Mouse (Mus musculus) splenic B cell, adult 2 months (primary cell): ENCODE data around the gene Cd63.

Experiments
- DNase-seq: peaks from one replicate; pipeline ENCODE4 v3.0.0-alpha.2; 2011; ENCODE audit warnings: low read depth, low spot score
- H3K27me3 ChIP-seq: 2 replicates; pipeline ENCODE4 v1.6.1; 2012; ENCODE audit warnings: mild to moderate bottlenecking, low read length, moderate library complexity, mixed read lengths; ENCODE audit not compliant: control insufficient read depth, poor library complexity, insufficient read depth, severe bottlenecking
- H3K36me3 ChIP-seq: 2 replicates; pipeline ENCODE4 v1.6.1; 2012; ENCODE audit warnings: mild to moderate bottlenecking, low read length, moderate library complexity, mixed read lengths; ENCODE audit not compliant: control insufficient read depth, poor library complexity, insufficient read depth, severe bottlenecking

Cd63 gene

DNA sequence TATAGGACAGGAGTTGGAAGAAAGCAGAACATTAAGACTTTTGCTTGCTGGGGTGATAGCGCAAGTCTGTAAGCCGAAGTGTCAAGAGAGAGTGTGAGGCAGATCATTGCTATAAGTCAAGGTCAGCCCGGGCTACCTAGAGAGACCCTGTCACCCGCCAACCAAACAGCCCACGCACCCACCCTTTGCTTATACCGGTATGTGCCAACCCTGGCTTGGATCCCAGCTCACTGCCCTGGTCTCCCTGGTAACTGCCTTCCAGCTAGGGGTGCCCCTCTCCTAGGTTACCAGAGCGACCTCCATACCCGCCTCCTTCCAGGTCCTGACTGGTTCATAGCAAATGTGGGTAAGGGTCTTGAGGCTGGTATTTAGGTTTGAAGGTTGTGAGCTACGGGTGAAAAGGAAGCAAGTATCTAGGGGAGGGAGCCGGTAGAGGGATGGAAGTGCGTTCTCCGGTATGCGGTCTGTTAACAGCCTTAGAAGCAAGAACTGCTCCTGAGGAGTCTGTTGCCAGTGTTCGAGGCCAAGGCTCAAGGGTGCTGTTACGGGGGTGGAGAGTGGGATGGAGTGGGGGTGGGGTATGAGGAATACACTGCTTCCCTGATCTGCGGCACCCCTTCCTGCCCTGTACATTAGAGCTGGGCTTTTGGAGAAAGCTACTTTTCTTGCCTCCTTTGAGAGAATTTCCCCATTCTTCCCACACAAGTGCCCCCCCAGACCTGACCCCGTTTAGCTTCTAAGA is 4.7 kb upstream of the Cd63 start:
- Histone ChIP-seq H3K27me3 (peaks cover 4% of the 10 kb centered on the region), H3K36me3 (no peaks in the 10 kb centered on the region)
- no peak for DNase-seq

DNA sequence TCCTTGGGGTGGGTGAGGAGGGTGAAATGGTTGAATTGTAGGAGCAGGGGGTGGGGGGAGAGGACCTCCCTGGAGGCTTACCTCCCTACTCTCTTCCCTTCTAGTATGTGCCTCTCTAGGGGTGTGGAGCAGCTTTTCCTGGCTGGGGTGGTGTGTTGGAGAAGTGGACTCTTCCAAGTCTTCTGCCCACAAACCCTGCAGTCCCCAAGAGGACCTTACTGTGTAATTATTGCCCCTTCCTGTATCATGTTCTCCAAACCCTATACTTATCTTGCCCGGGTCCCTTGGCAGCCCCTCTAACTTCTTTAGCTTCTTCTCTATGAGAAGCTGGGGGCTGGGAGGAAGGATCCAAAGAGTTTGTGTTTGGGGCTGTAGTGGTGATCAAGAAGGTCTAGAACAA is 4.0 kb upstream of the Cd63 start:
- Histone ChIP-seq H3K36me3 (no peaks in the 10 kb centered on the region), H3K27me3 (peaks cover 4% of the 10 kb centered on the region)
- DNase-seq = no peak

DNA sequence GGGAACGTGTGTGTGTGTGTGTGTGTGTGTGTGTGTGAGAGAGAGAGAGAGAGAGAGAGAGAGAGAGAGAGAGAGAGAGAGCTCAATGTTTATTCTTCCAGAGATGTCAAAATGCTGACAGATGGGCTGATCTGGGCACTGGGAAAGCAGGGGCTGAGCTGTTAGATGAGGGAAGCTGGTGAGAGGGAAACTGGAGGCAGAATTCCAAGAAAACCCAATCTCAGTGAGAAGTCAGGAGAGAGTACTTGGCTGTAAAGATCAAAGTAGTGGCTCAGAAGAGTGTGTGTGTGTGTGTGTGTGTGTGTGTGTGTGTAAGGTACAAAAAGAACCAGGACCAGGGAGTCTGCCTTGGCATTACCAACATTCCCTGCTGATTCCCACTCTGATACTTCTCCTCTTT is 3.3 kb upstream of the Cd63 start:
- H3K36me3 ChIP-seq = no peaks in the 10 kb centered on the region
- H3K27me3 ChIP-seq = peaks cover 4% of the 10 kb centered on the region
- DNase-seq = no peak

DNA sequence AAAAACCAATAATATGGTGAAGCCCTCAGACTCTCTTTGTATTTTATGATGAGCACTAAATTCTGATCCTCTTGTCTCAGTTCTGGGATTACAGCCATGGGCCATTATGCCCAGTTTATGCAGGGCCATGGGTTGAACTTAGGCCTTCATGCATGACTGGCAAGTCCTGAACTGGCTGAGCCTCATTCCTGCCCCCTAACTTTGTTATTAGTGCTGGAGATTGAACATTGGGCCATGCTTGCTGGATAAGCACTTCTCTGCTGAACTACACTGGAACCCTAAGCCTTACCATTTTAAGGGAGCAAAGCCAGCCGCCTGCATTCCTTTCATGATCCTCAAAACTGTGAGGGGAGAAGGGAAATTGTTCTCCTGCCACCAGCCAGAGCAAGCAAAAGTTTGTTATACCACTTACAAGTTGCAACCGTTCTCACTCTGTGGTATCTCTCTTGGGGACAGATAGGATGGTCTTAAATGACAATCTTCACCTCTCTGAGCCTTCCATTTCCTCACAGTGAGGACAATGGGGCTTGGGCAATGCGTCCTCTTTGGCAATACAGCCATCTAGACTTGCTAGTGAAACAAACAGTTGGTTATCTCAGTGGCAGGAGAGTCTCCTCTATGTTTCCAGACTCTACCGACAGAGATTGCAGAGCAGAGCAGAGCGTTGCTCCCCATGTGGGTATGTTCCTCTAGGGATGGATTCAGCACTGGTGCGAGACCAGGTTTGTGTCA is 864 bp upstream of the Cd63 start:
- no peaks in the 10 kb centered on the region for H3K36me3 ChIP-seq
- peaks cover 4% of the 10 kb centered on the region for H3K27me3 ChIP-seq
- DNase-seq = no peak

DNA sequence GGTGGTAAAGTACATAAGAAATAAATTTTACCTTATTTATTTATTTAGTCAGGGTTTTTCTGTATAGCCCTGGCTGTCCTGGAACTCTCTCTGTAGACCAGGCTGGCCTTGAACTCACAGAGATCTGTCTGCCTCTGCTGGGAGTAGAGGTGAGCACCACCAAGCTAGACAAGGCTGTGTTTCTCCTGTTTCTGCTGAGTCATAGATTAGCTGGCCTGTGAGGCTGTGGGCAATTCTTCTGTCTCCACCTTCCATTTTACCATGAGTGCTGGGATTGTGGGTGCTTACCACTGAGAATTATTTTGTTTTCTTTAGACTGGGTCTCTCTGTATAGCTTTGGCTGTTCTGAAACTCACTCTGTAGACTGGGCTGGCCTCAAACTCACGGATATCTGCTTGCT is 620 bp downstream of the Cd63 start:
- H3K36me3 ChIP-seq = no peaks in the 10 kb centered on the region
- no peaks in the 10 kb centered on the region for H3K27me3 ChIP-seq
- DNase-seq = no peak

DNA sequence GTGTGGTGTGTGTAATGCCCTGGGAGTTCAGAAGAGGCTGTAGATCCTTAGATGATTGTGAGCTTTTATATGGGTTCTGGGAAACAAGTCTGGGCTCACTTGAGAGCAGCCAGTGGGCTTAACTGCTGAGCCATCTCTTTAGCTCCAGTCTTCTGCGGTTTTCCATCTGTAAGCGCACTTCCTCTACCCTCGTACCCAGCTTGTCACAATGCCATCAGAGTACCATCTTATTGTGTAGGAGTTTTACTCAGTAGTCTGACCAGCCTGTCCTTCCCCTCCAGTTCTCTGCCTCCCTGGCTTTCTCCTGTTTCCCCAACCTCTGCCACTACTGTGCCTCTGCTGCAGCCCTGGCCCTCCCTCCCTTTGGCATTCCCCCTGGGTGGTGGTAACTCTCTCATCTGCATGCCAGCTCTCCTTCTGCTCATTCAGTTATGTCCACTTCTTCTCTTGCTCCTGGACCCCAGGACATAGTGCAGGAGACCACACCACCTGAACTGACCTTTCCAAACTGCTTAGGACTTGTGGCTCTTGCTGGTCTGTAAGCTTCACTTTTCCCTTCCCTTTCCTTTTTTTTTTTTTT is 1.7 kb downstream of the Cd63 start:
- H3K36me3 ChIP-seq = no peaks in the 10 kb centered on the region
- no peak for DNase-seq
- no peaks in the 10 kb centered on the region for H3K27me3 ChIP-seq

DNA sequence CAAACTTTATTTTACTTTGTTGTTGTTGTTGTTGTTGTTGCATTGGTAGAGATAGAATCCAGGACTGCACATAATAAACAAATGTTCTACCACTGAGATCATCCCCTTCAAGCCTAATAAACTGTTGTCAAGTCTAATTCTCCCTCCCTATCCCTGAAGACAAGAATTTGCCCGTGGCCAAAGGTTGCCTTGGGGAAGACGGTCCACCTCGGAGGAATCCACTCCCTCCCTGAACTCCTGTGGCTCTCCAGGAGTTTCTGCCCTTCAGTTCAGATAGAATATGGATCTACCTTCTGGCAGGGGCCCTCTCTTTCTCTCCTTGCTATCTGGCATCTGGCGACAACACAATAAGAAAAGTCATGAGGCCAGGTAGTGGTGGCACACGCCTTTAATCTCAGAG is 4.0 kb downstream of the Cd63 start:
- Histone ChIP-seq H3K27me3 (peaks cover 1% of the 10 kb centered on the region; the same call in 1 of the 2 replicates), H3K36me3 (no peaks in the 10 kb centered on the region)
- DNase-seq = no peak

DNA sequence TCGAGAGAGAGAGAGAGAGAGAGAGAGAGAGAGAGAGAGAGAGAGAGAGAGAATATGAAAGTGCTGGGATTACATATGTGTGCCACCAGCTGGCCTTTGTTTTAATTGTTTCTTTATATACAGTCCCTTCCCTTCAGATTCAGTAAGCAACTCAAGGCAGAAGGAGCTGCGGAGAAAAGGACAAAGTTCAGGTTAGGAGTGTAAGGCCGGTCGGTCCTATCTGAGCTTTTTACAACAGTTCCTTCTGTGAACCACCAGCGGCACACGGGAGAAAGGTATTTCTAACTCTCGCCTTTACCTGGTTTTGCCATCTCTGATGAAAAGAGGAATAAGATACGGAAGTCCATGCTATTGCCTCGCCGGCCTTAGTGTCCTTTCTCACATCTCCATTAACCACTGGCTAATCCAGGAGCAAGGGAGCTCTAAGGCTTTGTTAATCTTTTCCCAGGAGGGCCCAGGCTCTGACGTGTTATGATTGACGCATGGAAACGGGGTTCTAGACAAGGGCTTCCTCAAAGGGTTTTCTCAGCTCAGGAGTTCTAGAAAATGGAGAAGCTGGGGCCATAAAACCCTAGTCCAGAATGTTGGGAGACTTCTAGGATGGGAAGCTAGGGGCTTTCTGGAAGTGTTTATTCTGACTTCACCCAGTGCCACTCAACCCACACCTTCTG is 8.1 kb downstream of the Cd63 start:
- no peak for DNase-seq
- Histone ChIP-seq H3K36me3 (no peaks in the 10 kb centered on the region), H3K27me3 (peaks cover 5% of the 10 kb centered on the region)

DNA sequence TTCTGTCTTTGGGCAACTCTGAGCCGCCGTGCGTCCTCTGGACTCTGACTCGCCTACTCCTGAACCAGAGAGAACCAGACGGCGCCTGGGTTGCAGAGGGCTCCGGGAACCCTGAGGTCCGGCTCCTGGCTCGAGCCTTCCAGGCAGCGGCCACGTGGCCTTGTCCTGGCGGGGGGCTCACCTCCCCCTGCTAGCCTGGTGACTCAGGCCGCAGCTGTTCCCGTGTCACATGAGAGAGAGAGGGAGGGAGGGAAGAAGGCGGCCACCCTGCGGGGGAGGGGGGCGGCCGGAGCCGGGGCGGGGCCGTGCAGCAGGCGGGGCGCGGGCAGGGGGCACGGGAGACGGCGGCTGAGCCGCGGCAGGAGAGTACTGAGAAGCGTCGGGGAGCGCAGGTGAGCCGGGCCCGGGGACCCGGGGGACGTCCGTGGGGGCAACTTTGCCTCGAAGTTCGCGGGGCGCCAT is 8.8 kb downstream of the Cd63 start:
- DNase-seq = no peak
- Histone ChIP-seq H3K36me3 (no peaks in the 10 kb centered on the region), H3K27me3 (peaks cover 5% of the 10 kb centered on the region)

DNA sequence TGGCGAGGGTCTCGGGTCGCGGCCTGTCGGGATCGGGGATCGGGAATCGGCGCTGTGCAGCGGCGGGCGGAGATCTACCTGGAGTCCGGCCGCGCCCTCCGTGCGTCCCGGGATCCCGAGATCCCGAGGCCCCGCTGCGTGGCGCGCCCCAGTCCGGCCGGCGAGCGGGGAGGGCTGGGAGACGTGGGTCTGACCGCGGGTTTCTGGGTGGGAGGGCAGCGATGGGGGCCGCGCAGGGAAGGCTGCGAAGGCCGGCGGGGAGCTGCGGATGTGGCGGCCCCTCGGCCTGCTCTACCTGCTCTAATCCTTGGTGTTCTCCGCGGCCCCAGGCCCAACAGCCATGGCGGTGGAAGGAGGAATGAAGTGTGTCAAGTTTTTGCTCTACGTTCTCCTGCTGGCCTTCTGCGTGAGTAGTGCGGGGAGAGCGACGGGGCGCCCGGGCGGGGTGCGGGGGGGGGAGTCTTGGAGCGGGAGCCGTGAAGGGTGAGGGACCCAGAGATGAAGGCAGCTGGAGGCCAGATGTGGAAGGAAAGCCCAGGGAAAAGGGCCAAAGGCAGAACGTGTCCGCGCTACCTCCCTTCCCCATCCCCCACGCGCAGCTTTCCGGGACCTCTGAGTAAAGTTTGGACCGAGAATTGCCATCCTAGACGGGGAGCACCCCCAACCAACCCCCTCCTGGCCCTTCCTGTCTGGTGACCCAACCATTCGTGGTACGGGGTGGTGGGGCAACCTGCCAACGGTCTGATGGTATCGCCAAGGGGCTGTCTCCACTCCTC is 9.5 kb downstream of the Cd63 start:
- Histone ChIP-seq H3K36me3 (no peaks in the 10 kb centered on the region), H3K27me3 (peaks cover 5% of the 10 kb centered on the region)
- DNase-seq = no peak

DNA sequence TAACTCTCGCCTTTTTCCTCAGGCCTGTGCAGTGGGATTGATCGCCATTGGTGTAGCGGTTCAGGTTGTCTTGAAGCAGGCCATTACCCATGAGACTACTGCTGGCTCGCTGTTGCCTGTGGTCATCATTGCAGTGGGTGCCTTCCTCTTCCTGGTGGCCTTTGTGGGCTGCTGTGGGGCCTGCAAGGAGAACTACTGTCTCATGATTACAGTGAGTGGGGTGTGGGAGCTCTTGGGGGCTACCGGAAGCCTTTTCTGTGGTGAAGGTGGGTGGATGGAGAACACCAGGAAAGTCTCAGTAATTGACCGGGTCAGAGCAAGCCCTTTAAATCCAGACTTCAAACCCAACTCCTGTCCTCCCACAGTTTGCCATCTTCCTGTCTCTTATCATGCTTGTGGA is 10.6 kb downstream of the Cd63 start:
- H3K36me3 ChIP-seq = no peaks in the 10 kb centered on the region
- DNase-seq = no peak
- peaks cover 5% of the 10 kb centered on the region for H3K27me3 ChIP-seq

DNA sequence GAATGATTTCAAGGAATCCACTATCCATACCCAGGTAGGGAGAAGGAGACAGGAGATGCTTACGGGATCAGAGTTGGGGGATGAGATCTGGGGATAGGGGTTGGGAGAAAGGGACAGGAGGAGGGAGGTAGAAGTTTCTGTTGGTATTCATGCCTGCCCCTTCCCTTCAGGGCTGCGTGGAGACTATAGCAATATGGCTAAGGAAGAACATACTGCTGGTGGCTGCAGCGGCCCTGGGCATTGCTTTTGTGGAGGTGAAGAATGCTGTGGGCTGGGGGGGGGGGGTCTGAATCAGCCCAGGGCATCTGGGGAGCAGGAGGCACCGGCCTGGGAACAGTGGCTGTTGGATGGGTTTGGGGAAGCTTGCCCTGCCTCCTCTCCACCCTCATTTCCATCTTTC is 11.5 kb downstream of the Cd63 start:
- H3K27me3 ChIP-seq = peaks cover 5% of the 10 kb centered on the region
- DNase-seq = no peak
- no peaks in the 10 kb centered on the region for H3K36me3 ChIP-seq

DNA sequence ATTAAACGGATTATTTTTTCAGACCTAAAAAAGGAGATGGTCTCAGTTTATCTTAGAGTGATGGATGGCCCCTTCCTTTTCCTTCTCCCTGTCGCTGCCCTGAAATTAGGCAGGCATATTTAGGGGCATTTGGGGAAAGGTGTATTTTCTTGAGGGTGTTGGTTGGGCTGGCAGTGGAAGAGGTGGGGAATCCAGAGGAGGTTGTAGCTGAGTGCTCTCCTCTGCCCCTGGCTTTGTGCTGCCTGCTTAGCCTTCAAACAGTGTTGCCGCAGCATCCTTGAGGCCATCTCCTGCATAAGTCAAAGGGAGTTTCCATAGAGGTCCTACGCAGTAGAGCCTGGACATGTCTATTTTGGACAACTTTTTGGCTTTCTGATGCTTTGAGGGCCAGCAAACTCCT is 12.0 kb downstream of the Cd63 start:
- peaks cover 4% of the 10 kb centered on the region for H3K27me3 ChIP-seq
- DNase-seq = no peak
- H3K36me3 ChIP-seq = no peaks in the 10 kb centered on the region

DNA sequence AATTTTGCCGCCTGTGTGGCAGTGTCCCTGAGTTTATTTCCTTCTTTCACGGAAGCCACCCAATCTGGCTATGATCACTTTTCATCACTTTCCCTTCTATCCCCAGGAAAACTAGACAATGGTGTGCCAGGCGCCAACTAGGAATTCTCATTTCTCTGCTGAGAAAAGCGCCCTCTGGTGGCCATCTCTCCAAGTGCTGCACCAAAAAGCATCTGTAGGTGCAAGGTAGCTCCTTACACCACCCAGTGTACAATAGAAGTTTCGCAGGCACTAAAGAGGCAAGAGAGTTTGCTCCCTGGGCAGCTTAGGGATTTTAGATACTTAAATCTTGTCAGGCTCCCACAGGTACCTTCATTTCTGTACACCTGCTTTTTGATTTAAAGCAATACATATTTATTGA is 12.4 kb downstream of the Cd63 start:
- H3K36me3 ChIP-seq = no peaks in the 10 kb centered on the region
- H3K27me3 ChIP-seq = peaks cover 3% of the 10 kb centered on the region
- peak; percentile 89 for DNase-seq
